Mouse (Mus musculus) limb, embryonic 14.5 days (tissue): ENCODE measurements at regions not wholly inside any gene's neighbourhood (a gene's known extent, or its start where the extent isn't known, plus 50 kb on each side); places are given as distances from the start of the nearest gene placed in this dataset.

Source experiments
- ATAC-seq: fragments of 200-750 bp; cut with Nextera tagmentation; 2 replicates; pipeline ENCODE4 v1.8.0; 2017; ENCODE audit warnings: low read depth, moderate number of reproducible peaks, moderate TSS enrichment; ENCODE audit not compliant: low FRiP score
- DNase-seq: peaks from one replicate; pipeline ENCODE4 v3.0.0-alpha.2; 2015; ENCODE audit warnings: low spot score
- H3K27ac ChIP-seq: fragments of 300-500 bp; sonication (generic); replicated peaks from 2 replicates; pipeline ENCODE4 v1.5.1; 2014; ENCODE audit warnings: low read depth, mild to moderate bottlenecking, low read length, moderate library complexity, mixed read lengths
- H3K27me3 ChIP-seq: fragments of 300-500 bp; sonication (generic); 2 replicates; pipeline ENCODE4 v1.6.1; 2014; ENCODE audit warnings: low read length, mixed read lengths; ENCODE audit not compliant: control insufficient read depth, insufficient read depth
- H3K36me3 ChIP-seq: fragments of 300-500 bp; sonication (generic); 2 replicates; pipeline ENCODE4 v1.6.1; 2014; ENCODE audit warnings: mild to moderate bottlenecking, low read length, moderate library complexity, mixed read lengths; ENCODE audit not compliant: control insufficient read depth, insufficient read depth
- H3K4me1 ChIP-seq: fragments of 300-500 bp; sonication (generic); 2 replicates; pipeline ENCODE4 v1.6.1; 2014; ENCODE audit warnings: antibody characterized with exemption, low read length, mixed read lengths; ENCODE audit not compliant: control insufficient read depth, insufficient read depth
- H3K4me2 ChIP-seq: fragments of 300-500 bp; sonication (generic); replicated peaks from 2 replicates; pipeline ENCODE4 v1.6.1; 2014; ENCODE audit warnings: low read depth, mild to moderate bottlenecking, low read length, moderate library complexity; ENCODE audit not compliant: severe bottlenecking
- H3K4me3 ChIP-seq: fragments of 300-500 bp; sonication (generic); replicated peaks from 2 replicates; pipeline ENCODE4 v1.5.1; 2014; ENCODE audit warnings: low read length
- H3K9ac ChIP-seq: fragments of 300-500 bp; sonication (generic); 2 replicates; pipeline ENCODE4 v1.6.1; 2014; ENCODE audit warnings: mild to moderate bottlenecking, low read depth, low read length, moderate library complexity; ENCODE audit not compliant: severe bottlenecking
- H3K9me3 ChIP-seq: fragments of 300-500 bp; sonication (generic); 2 replicates; pipeline ENCODE4 v1.6.1; 2016; ENCODE audit warnings: low read length; ENCODE audit not compliant: control insufficient read depth
- POLR2A ChIP-seq: fragments of 200-500 bp; IDR thresholded peaks from 2 replicates; pipeline ENCODE4 v1.8.0; 2012; ENCODE audit warnings: inconsistent platforms, mild to moderate bottlenecking, moderate library complexity, borderline replicate concordance; ENCODE audit not compliant: insufficient read depth, insufficient read length; ENCODE audit errors: extremely low read depth
- WGBS: fragments of 180-500 bp; shearing (Covaris S2); extraction: QIAGEN DNeasy Blood & Tissue Kit; methylation state at CpG from one replicate; pipeline ENCODE4 v1.1.7; 2014; 5-methylcytosine and 5-hydroxymethylcytosine counted together

DNA sequence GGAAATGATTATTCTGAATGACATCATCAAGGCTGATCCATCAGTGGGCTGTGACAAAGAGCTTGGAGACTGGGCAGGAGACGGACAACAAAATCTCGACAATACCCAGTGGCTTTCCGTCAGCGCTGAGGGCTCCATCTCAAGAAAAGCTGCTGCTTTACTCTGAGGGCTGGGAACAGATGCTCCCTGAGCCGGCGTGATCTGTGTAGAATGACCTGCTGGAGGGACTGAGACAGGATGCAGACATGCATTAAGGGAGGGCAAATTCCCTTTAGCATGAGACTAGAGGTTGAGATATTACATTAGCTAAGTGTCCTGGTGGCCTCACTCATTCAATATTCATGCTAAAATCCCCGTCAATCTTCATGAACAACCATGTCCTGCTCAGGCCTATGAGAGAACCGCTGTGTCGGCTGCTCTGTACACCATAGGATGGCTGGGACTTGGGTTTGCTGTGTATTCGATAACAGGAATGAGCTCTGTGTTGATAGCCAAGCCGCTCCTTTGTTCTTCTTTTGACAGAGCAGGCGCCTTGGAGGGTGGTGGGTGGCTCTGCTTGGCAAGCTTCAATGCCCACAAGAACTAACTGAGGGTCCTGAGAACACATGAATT, 51.5 kb upstream of the Zfp644 start:
- no peaks in the 10 kb centered on the region for H3K36me3 ChIP-seq
- H3K9me3 ChIP-seq: no peaks in the 10 kb centered on the region
- no peaks in the 10 kb centered on the region for H3K27me3 ChIP-seq
- H3K4me1 ChIP-seq: no peaks in the 10 kb centered on the region
- no peak overlapping the region for H3K9ac ChIP-seq
- no peak for TF ChIP-seq POLR2A
- 70% methylated on average over 12 of the region's 12 CpGs for WGBS
- H3K27ac ChIP-seq: no peak overlapping the region
- H3K4me3 ChIP-seq: no peak overlapping the region
- no peak for ATAC-seq
- H3K4me2 ChIP-seq: no peak overlapping the region
- DNase-seq: no peak
